Comparison of ENCODE assay signal across 9 mouse cellular contexts in the genomic region with DNA sequence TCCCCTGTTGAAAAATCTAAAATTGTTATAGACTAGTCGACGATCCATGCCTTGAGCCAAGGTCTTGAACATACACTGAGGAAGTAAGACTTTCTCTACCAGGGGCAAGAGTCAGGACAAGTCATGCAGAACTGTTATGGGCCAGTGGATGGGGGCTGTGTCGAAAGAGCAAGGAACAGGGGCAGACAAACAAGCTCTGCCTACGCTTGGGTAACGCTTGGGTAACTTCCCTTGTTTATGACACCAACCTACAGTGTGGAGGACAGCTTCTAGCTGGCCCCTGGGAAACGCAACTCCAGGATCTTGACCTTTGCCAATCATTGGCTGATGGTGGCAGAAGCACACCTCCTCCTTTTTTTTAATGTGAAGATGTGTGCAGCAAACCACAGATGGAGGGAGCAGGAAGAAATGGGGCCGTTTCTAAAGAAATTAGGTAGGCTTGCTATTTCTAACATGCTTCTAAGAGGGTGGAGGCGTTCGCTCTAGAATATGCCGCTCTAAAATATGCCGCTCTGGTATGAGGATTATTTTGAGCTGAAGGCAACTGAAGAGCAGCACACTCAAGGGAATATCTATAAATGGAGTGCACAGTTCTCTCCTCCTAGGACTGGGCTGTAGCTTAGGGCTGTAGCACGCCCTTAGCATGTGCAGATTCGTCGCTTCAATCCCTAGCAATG. TPM values are rescaled to one million over a fixed set of nuclear protein-coding genes. Genes with fewer than 3 reads are reported as not detected.
DNase-seq lines count a peak whose midpoint lies in the region; ATAC-seq and TF ChIP-seq lines count a peak whose summit lies in the region.
"Had no signal": no experiment of that assay in that cellular context is flagged by ENCODE, and none has a peak within 500 bp of the region (broad histone marks: within the 10 kb centered on the region; RNA-seq: fewer than 3 reads in every experiment).

No protein-coding gene starts in this region.

- peak overlapping the region; percentile 30 for H3K4me3 ChIP-seq in liver, postnatal 0 days (ENCODE audit: low read depth, low read length)
- no peak overlapping the region for H3K4me3 ChIP-seq in stomach, postnatal 0 days (ENCODE audit: low read depth, low read length)
- H3K4me3 ChIP-seq: myocyte had no signal

- H3K4me1 ChIP-seq in liver, postnatal 0 days (ENCODE audit: insufficient read depth), result peaks cover 39% of the 10 kb centered on the region
- H3K4me1 ChIP-seq in stomach, postnatal 0 days (replicated peaks; ENCODE audit: control insufficient read depth, insufficient read depth), result no peaks in the 10 kb centered on the region

- peak overlapping the region; percentile 97 for H3K27ac ChIP-seq in liver, postnatal 0 days (ENCODE audit: low read depth)
- H3K27ac ChIP-seq in stomach, postnatal 0 days (replicated peaks), result no peak overlapping the region

- 55% methylated on average over 14 of the region's 14 CpGs for WGBS in liver, postnatal 0 days (ENCODE audit: insufficient replicate concordance)
- 87% methylated on average over 14 of the region's 14 CpGs for WGBS in stomach, postnatal 0 days

- TF ChIP-seq CTCF in liver, postnatal 0 days (IDR thresholded peaks at IDR 0.05; ENCODE audit: low read depth), result no peak
- TF ChIP-seq CTCF in stomach, postnatal 0 days (IDR thresholded peaks at IDR 0.05; ENCODE audit: low read depth), result no peak

- H3K9ac ChIP-seq in liver, postnatal 0 days (replicated peaks), result peak overlapping the region; percentile 39
- H3K9ac ChIP-seq in stomach, postnatal 0 days (ENCODE audit: low read length), result no peak overlapping the region

- no peaks in the 10 kb centered on the region for H3K27me3 ChIP-seq in liver, postnatal 0 days (ENCODE audit: insufficient read depth, low read length)
- H3K27me3 ChIP-seq in stomach, postnatal 0 days (ENCODE audit: control insufficient read depth, insufficient read depth, low read length), result no peaks in the 10 kb centered on the region

- peak; percentile 76 for DNase-seq in right cerebral cortex, adult 18-20 months
- no peak for DNase-seq in right cerebral cortex, postnatal 14 days
- DNase-seq in kidney, adult 9 months, result peak; percentile 92
- peak; percentile 80 for DNase-seq in liver, postnatal 0 days
- peak; percentile 68 to 75 for DNase-seq in spleen, postnatal 4 days (ENCODE audit: low spot score in 2 of 2)
- no peak for DNase-seq in stomach, postnatal 0 days (ENCODE audit: low spot score)
- no peak for DNase-seq in thymus, postnatal 4 days

- H3K9me3 ChIP-seq in liver, postnatal 0 days (ENCODE audit: low read length), result no peaks in the 10 kb centered on the region
- no peaks in the 10 kb centered on the region for H3K9me3 ChIP-seq in stomach, postnatal 0 days (ENCODE audit: control insufficient read depth, low read length)

- TF ChIP-seq EP300 in liver, postnatal 0 days (IDR thresholded peaks at IDR 0.05; ENCODE audit: low read depth), result peak; percentile 80
- no peak for TF ChIP-seq EP300 in stomach, postnatal 0 days (optimal IDR thresholded peaks at IDR 0.05)

- H3K4me2 ChIP-seq in liver, postnatal 0 days (ENCODE audit: low read depth, low read length), result peak overlapping the region; percentile 64
- no peak overlapping the region for H3K4me2 ChIP-seq in stomach, postnatal 0 days (replicated peaks; ENCODE audit: low read depth)

- ATAC-seq in liver, postnatal 0 days, result peak; percentile 90
- no peak for ATAC-seq in stomach, postnatal 0 days (ENCODE audit: low FRiP score, low TSS enrichment)
- no peak for ATAC-seq in cerebellum, adult (ENCODE audit: insufficient number of reproducible peaks, low FRiP score, low TSS enrichment)

- no peaks in the 10 kb centered on the region for H3K36me3 ChIP-seq in liver, postnatal 0 days (replicated peaks; ENCODE audit: insufficient read depth, low read length)
- no peaks in the 10 kb centered on the region for H3K36me3 ChIP-seq in stomach, postnatal 0 days (ENCODE audit: control insufficient read depth, insufficient read depth, low read length)

RNA-seq across cellular contexts. Expression of a gene that starts 12.6 kb away (rescaled TPM):
- polyA plus RNA-seq in liver, postnatal 0 days (2015; fragmentation: Nextera tagmentation; extraction: Ambion mirVana), result 16.4 and 16.6 TPM in 2 replicates
- polyA plus RNA-seq in stomach, postnatal 0 days (2015; fragmentation: Nextera tagmentation; extraction: Ambion mirVana), result 19.2 and 20.0 TPM in 2 replicates

Comparison
In these comparisons a context has a peak if more than half of its experiments do, and no peak if none do; other contexts are left out.
1. DNase-seq: peak in right cerebral cortex, adult 18-20 months (single experiment), kidney, adult 9 months (single experiment), liver, postnatal 0 days (single experiment) and spleen, postnatal 4 days (2 of 2); none in right cerebral cortex, postnatal 14 days (single experiment), stomach, postnatal 0 days (single experiment) and thymus, postnatal 4 days (single experiment).